Mouse (Mus musculus) neural tube, embryonic 14.5 days (tissue): ENCODE measurements around the gene Nfia. TPM values are rescaled to one million over a fixed set of nuclear protein-coding genes. Genes with fewer than 3 reads are reported as not detected.

Source experiments
- ATAC-seq: fragments of 200-750 bp; cut with Nextera tagmentation; 2 replicates; pipeline ENCODE4 v1.8.0; 2017; ENCODE audit warnings: low read depth, mild to moderate bottlenecking, moderate TSS enrichment, moderate library complexity
- H3K27ac ChIP-seq: fragments of 300-500 bp; sonication (generic); 2 replicates; pipeline ENCODE4 v1.5.1; 2014; ENCODE audit warnings: low read depth, mild to moderate bottlenecking, control low read depth, low read length, moderate library complexity, mixed read lengths
- H3K27me3 ChIP-seq: fragments of 300-500 bp; sonication (generic); 2 replicates; pipeline ENCODE4 v1.6.1; 2014; ENCODE audit warnings: low read length; ENCODE audit not compliant: control insufficient read depth, insufficient read depth
- H3K36me3 ChIP-seq: fragments of 300-500 bp; sonication (generic); 2 replicates; pipeline ENCODE4 v1.6.1; 2014; ENCODE audit warnings: low read length, mixed read lengths; ENCODE audit not compliant: control insufficient read depth, insufficient read depth
- H3K4me1 ChIP-seq: fragments of 300-500 bp; sonication (generic); 2 replicates; pipeline ENCODE4 v1.6.1; 2014; ENCODE audit warnings: low read length; ENCODE audit not compliant: control insufficient read depth, insufficient read depth
- H3K4me2 ChIP-seq: fragments of 300-500 bp; sonication (generic); 2 replicates; pipeline ENCODE4 v1.6.1; 2014; ENCODE audit warnings: mild to moderate bottlenecking, low read depth, low read length, control low read depth
- H3K4me3 ChIP-seq: fragments of 300-500 bp; sonication (generic); 2 replicates; pipeline ENCODE4 v1.5.1; 2014; ENCODE audit warnings: low read depth, low read length, control low read depth, mixed read lengths
- H3K9ac ChIP-seq: fragments of 300-500 bp; sonication (generic); replicated peaks from 2 replicates; pipeline ENCODE4 v1.6.1; 2014; ENCODE audit warnings: low read depth, mild to moderate bottlenecking, control low read depth, low read length, mixed read lengths
- H3K9me3 ChIP-seq: fragments of 300-500 bp; sonication (generic); 2 replicates; pipeline ENCODE4 v1.6.1; 2016; ENCODE audit warnings: low read length; ENCODE audit not compliant: control insufficient read depth
- WGBS: fragments of 180-500 bp; shearing (Covaris S2); extraction: QIAGEN DNeasy Blood & Tissue Kit; methylation state at CpG from one replicate; pipeline ENCODE4 v1.1.7; 2014; 5-methylcytosine and 5-hydroxymethylcytosine counted together
- polyA plus RNA-seq: library from polyadenylated mRNA; unstranded; fragments of >200 nt; fragmentation: Nextera tagmentation; extraction: Ambion mirVana; gene quantifications from 2 replicates; pipeline ENCODE4 v1.2.1, GENCODE M21; 2014

Gene Nfia
- polyA plus RNA-seq, 1 experiment from 2014 or later, result 50.0 TPM

DNA sequence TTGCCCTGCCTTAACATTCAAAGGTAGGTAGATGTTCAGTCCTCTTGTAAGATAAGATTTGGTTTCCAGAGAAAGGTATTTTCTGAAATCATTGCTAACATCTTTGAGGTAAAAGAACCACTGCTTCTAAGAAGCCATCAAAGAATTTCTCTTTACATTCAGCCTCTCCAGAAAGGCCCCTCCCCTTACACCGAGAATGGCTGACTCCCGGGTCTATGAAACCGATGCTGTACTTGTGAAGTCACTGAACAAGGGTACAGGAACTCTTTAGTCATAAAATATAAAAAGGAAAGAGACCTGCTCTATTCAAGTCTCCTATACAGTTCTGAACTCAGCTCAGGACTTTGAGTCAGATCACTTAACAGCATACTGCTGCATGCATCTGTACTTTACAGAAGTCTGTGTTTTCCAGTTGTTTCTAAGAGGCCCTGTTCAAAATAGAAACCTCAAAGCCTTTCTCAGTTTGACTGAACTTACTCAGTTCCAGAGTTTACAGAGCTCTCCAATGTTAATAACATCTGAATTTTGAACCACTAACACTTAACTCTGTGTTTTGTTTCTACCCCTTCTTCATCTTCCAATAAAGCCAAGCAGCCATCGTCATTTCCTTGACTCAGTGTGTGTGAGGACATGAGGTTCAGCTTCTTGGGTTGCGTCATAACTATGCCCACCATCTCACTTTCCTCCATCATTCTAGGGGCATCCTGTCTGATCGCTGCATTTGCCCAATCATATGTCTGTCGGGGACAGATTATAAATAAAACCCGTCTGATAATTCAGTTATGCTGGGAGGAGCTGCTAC, 223.6 kb downstream of the Nfia start:
- H3K4me2 ChIP-seq, result no peak overlapping the region
- no peak overlapping the region for H3K4me3 ChIP-seq
- H3K27me3 ChIP-seq, result no peaks in the 10 kb centered on the region
- H3K9ac ChIP-seq, result no peak overlapping the region
- no peaks in the 10 kb centered on the region for H3K36me3 ChIP-seq
- ATAC-seq, result no peak
- H3K27ac ChIP-seq, result no peak overlapping the region
- 79% methylated on average over 8 of the region's 8 CpGs for WGBS
- 0 out of 2 replicates have a peak, but pooled peaks cover 2% of the 10 kb centered on the region for H3K4me1 ChIP-seq
- H3K9me3 ChIP-seq, result no peaks in the 10 kb centered on the region

DNA sequence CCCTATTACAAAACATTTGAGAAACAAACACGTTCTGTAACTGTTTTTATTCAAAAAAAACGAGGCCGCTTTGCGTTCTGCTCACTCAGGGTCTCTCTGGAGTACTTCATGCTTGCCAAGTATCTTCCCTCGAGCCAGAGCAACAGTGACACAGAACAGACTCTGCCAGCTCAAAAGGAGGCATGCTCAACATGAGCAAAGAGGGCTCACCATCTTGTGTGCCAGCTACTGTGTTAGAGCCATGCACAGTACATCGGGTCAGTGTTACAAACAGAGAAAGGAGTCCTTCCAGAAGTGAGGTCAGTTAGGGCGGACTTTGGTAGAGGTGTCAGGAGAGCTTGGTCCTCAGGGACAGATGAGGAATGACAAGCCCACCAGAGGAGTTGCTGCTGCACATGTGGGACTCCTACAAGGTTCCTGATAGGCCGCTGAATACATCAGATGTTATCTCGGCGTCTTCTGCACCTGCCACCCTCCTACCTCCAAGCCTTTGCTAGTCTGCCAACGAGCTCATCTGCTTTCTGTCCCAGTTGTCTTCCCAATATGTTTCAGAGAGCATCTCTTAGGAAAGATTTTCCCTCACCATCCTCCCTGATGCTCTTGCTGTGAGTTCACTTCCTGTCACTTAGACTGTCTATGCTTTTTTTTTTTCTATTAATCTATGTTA, 224.8 kb downstream of the Nfia start:
- no peak for ATAC-seq
- H3K4me2 ChIP-seq, result no peak overlapping the region
- WGBS, result 78% methylated on average over 11 of the region's 11 CpGs
- H3K9me3 ChIP-seq, result no peaks in the 10 kb centered on the region
- 0 out of 2 replicates have a peak, but pooled peaks cover 2% of the 10 kb centered on the region for H3K4me1 ChIP-seq
- no peaks in the 10 kb centered on the region for H3K36me3 ChIP-seq
- H3K4me3 ChIP-seq, result no peak overlapping the region
- no peak overlapping the region for H3K9ac ChIP-seq
- no peaks in the 10 kb centered on the region for H3K27me3 ChIP-seq
- H3K27ac ChIP-seq, result no peak overlapping the region

- Histone ChIP-seq H3K4me2 (no peak overlapping the region), H3K4me1 (peaks cover 19% of the 10 kb centered on the region), H3K4me3 (no peak overlapping the region), H3K36me3 (no peaks in the 10 kb centered on the region), H3K27me3 (no peaks in the 10 kb centered on the region), H3K9ac (no peak overlapping the region), H3K9me3 (no peaks in the 10 kb centered on the region), H3K27ac (0 out of 2 replicates have a peak overlapping the region, but pooled peaks have one; percentile 39)
- no peak for ATAC-seq
- 80% methylated on average over 5 of the region's 5 CpGs for WGBS
Measured at GRCm38 (mm10) chr4:98002206-98002605, 229.7 kb downstream of the Nfia start.

DNA sequence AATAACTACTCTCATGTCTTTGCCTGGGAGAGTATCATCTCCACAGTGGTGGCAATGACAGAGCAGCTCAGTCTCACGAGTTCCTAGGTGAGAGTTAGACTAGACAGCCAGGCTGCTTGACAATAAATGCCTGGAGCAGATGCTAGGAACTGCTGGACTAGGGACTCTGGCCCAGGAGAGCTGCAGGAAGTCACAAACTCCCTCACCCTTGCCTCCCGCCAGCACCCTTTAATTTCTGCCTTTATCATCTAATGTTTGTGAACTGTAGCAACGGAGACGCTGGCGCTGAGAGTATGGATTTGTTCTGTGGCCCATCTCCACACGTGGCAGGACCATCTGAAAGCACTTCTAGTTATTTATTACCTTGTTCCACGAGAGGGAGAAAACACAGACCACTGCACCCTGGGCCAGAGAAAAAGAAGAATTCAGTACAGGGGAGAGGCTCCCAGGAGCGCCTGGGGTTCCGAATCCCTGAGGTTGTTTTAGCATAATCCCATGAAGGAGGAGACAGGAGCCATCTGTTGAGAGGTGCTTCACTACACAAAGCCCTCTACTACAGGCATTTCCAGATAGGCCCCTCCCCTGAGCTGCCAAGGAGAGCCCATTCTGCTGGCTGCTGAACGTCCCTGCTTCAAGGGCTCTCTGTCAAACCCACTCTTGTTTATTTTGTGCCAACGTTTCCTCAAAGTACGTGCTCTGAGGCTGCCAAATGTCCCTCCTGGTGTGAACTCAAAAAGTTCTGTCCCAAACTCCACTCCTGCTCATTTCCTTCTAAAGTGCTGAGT, 231.0 kb downstream of the Nfia start:
- WGBS, result 12% methylated on average over 12 of the region's 12 CpGs
- Histone ChIP-seq H3K27me3 (no peaks in the 10 kb centered on the region), H3K4me2 (peak overlapping the region; percentile 5; the same call in 1 of the 2 replicates), H3K36me3 (no peaks in the 10 kb centered on the region), H3K4me1 (peaks cover 20% of the 10 kb centered on the region), H3K9me3 (no peaks in the 10 kb centered on the region), H3K4me3 (no peak overlapping the region), H3K27ac (peak overlapping the region; percentile 63), H3K9ac (no peak overlapping the region)
- peak; percentile 61; the same call in 1 of the 2 replicates for ATAC-seq

GRCm38 (mm10) chr4:98004108-98004625, 231.6 kb downstream of the Nfia start:
- H3K9me3 ChIP-seq, result no peaks in the 10 kb centered on the region
- no peak overlapping the region for H3K4me3 ChIP-seq
- 6% methylated on average over 11 of the region's 11 CpGs for WGBS
- no peak overlapping the region for H3K9ac ChIP-seq
- no peaks in the 10 kb centered on the region for H3K36me3 ChIP-seq
- peaks cover 26% of the 10 kb centered on the region for H3K4me1 ChIP-seq
- peak; percentile 89 for ATAC-seq
- H3K27ac ChIP-seq, result peak overlapping the region; percentile 63
- no peaks in the 10 kb centered on the region for H3K27me3 ChIP-seq
- peak overlapping the region; percentile 5; the same call in 1 of the 2 replicates for H3K4me2 ChIP-seq

DNA sequence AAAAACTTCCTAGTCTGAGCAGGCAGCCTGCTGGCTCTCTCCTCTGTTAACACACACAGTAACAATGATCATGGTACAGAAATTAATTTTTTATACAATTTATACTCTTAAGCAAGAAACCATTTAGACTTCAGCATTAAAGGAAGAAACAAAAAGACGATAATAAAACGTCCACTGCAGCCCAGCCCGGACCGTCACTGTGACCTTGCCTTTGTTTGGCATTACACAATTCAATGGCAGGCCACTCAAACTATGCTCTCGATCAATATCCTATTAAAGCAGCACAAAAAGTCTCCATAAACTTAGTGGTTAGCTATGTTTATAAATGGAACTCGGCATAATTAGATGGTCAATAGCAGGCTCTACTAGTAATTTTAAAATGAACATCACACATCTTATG, 232.5 kb downstream of the Nfia start:
- 40% methylated on average over 6 of the region's 6 CpGs for WGBS
- ATAC-seq, result no peak
- H3K27me3 ChIP-seq, result no peaks in the 10 kb centered on the region
- H3K9me3 ChIP-seq, result no peaks in the 10 kb centered on the region
- H3K4me1 ChIP-seq, result peaks cover 31% of the 10 kb centered on the region
- H3K9ac ChIP-seq, result no peak overlapping the region
- no peaks in the 10 kb centered on the region for H3K36me3 ChIP-seq
- no peak overlapping the region for H3K4me3 ChIP-seq
- H3K4me2 ChIP-seq, result no peak overlapping the region
- H3K27ac ChIP-seq, result peak overlapping the region; percentile 63; the same call in 1 of the 2 replicates

GRCm38 (mm10) chr4:98008814-98009368, 236.4 kb downstream of the Nfia start:
- Histone ChIP-seq H3K27me3 (no peaks in the 10 kb centered on the region), H3K9me3 (no peaks in the 10 kb centered on the region), H3K27ac (peak overlapping the region; percentile 61), H3K4me3 (no peak overlapping the region), H3K4me2 (no peak overlapping the region), H3K4me1 (peaks cover 26% of the 10 kb centered on the region), H3K9ac (no peak overlapping the region), H3K36me3 (no peaks in the 10 kb centered on the region)
- 15% methylated on average over 4 of the region's 4 CpGs for WGBS
- ATAC-seq, result peak; percentile 25; the same call in 1 of the 2 replicates

- Histone ChIP-seq H3K9me3 (no peaks in the 10 kb centered on the region), H3K9ac (no peak overlapping the region), H3K4me1 (peaks cover 25% of the 10 kb centered on the region; the same call in 1 of the 2 replicates), H3K27me3 (no peaks in the 10 kb centered on the region), H3K27ac (no peak overlapping the region; the same call in 1 of the 2 replicates), H3K4me3 (no peak overlapping the region), H3K36me3 (no peaks in the 10 kb centered on the region), H3K4me2 (no peak overlapping the region)
- WGBS, result 65% methylated on average over 2 of the region's 2 CpGs
- peak; percentile 18; the same call in 1 of the 2 replicates for ATAC-seq
Measured at GRCm38 (mm10) chr4:98009966-98010365, 237.4 kb downstream of the Nfia start.
